Mouse (Mus musculus) G1E (cell line): ENCODE results near the gene Spast.

ENCODE experiments used
- CTCF ChIP-seq: IDR thresholded peaks from 2 replicates; pipeline ENCODE4 v1.5.1; 2012; ENCODE audit warnings: low read depth, low read length, inconsistent platforms, mixed read lengths
- GATA1 ChIP-seq: IDR thresholded peaks from 2 replicates; pipeline ENCODE4 v1.6.1; 2012; ENCODE audit warnings: borderline replicate concordance, low read length, inconsistent platforms, mixed read lengths
- GATA2 ChIP-seq: IDR thresholded peaks from 2 replicates; pipeline ENCODE4 v1.6.1; 2012; ENCODE audit warnings: low read depth, low read length, inconsistent platforms, borderline replicate concordance
- POLR2AphosphoS5 ChIP-seq: IDR thresholded peaks from 2 replicates; pipeline ENCODE4 v1.6.1; 2012; ENCODE audit warnings: low read depth, low read length, inconsistent platforms; ENCODE audit not compliant: insufficient replicate concordance

- TF ChIP-seq CTCF = no peak
- no peak for TF ChIP-seq GATA1
- TF ChIP-seq GATA2 = no peak
- TF ChIP-seq POLR2AphosphoS5 = no peak
These were observed 51.1 kb downstream of the Spast start for GRCm38 (mm10) chr17:74389847-74390246.
